Mouse (Mus musculus): ENCODE data around the gene Lrrn4cl. TPM values are rescaled to one million over a fixed set of nuclear protein-coding genes. Genes with fewer than 3 reads are reported as not detected.
"Not testable (repeated sequence)": the region's sequence is repeated elsewhere in the genome, so short reads cannot be mapped to it uniquely, and the experiment has no call there.

The Lrrn4cl gene
- total RNA-seq, 2 experiments from 2014 or later, result 0.42 to 0.68 TPM

DNA sequence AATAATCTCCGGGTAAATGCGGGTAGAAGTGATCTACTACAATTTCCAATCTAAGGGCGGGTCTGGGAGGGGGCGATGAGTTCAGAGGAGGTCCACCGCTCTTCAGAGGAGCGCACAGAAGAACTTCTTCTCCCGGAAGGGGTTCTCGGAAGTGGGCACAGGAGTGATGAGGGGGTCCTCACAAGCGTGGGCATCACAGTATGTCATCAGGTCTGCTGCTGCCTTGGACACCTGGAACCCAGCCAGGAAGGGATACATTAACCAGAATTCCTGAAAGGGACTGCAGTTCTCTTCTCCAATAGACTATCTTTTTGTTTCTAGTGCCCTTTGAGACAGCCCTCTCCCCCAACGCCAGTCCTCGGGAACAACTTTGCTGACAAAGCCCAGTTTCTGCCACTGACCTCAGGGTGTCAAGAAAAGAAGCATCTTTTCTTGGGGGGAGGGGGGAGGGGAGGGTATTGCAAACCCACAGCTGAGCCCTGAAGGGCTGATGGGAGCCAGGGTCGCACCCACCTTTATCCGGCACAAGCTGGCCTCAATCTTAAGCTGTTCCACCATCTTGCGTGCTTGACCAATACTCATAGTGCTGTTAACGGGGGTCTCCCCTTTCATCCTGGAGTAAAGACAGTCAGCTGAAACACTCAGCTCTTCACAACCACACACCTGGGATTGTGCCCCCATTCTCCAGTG lies 12.4 kb upstream of the Lrrn4cl start:
- DNase-seq (ENCODE audit: low spot score in 2 of 2), result peak in 1 of 2 experiments; percentile 50

DNA sequence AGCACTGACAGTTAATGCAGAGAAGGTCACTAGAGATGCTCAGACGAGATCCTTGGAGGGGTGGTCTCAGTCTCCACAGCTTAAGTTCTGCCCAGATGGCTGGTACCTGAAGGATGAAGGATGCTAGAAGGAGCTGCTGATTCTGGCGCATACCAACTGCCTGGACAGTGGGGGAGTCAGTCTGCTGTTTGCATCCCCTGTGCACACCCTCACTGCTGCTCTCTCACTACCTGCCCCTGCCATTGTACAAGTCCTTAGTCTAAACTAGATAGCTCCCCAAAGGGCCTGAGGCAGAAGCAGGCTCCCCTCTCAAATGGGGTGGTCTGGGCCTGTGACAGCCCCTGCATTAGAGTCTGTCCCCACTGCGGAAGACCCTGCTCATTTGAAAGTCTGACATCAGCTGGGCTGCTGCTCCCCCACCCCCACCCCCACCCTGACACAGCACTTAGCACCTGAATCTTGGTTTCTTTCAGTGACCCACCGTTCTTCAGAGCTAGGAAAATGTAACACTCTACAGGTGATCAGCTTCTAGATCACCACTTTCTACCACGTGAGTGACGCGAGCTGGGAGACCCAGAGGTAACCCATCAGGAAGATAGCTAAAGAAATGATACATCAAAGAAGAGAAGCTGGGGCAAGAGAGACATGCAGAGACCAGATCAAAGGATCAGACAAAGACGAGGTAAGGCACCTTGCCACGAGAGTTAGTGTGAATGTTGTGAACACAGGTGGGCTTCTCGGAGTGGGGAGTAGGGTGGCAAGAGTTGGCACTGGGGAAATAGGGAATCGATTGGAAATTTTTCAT lies 11.3 kb upstream of the Lrrn4cl start, which contains the start of gene Gng3:
Gene Gng3, minus strand, starts transcription at position 92 of the 805 bp plus-strand sequence.
- peak; percentile 80 to 81 for DNase-seq (ENCODE audit: low spot score in 2 of 2)

- peak; percentile 66 to 78 for DNase-seq (ENCODE audit: low spot score in 2 of 2)
Observed at GRCm38 (mm10) chr19:8839908-8840791, 10.4 kb upstream of the Lrrn4cl start.

DNA sequence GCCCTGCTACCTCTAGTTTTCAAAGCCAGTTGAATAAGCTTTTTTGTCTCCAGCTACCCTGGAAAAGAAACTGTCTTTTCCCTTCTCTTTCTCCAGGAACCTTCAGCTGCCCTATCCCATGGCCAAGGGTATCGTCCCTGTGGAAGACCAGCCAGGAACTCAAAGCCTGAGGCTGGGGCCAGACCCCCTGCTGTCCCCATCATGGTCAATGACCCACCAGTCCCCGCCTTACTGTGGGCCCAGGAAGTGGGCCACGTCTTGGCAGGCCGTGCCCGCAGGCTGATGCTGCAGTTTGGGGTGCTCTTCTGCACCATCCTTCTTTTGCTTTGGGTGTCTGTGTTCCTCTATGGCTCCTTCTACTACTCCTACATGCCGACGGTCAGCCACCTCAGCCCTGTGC lies 9.6 kb upstream of the Lrrn4cl start:
- DNase-seq (ENCODE audit: low spot score in 2 of 2), result no peak

DNA sequence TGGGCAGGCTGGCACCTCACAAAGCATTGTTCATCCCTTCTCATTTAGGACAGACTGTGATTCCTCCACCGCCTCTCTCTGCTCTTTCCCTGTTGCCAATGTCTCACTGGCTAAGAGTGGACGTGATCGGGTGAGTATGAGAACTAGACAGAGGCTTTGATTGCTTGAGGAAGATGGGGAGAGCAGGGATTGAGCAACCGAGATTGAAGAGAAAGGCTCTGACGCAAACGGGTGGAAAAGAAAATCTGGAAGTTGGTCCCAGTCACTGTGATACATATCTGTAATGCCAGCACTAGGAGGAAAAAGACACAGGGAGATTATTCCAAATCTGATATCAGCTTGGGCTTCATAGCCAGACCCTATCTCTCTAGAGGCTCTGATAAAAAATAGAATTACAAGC lies 7.6 kb upstream of the Lrrn4cl start:
- DNase-seq (ENCODE audit: low spot score in 2 of 2), result no peak

DNA sequence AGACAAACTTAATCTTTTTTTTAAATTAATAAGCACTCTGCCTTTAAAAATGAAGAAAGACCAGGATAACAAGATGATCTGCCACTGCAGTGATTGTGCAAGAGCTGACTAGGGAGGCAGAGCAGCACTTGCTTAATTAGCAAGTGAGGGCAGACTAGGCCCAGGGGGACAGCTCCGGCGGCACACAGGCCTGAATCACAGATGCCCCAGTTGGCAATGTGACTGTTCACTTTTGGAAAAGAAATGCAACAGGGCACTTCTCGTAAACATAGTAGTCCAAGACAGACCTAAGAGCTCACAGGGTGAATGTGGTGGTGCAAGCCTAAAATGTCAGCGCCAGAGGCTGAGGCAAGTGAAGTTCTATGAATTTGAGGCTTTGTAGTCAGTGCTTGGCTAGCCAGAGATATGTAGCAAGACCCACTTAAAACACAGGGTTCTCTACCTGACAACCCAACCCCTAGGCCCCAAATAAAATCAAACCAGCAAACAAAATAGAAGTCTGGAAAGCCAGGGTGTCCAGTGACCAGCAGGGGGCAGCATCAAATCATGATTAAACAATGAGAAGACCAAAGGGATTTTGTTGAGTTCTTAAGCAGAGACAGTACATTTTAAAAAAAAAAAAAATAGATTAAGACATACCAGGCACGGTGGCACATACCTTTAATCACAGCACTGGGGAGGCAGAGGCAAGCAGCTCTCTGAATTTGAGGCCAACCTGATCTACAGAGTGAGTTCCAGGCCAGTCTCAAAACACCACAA lies 6.0 kb upstream of the Lrrn4cl start:
- DNase-seq (ENCODE audit: low spot score in 2 of 2), result peak in 1 of 2 experiments; percentile 84

DNA sequence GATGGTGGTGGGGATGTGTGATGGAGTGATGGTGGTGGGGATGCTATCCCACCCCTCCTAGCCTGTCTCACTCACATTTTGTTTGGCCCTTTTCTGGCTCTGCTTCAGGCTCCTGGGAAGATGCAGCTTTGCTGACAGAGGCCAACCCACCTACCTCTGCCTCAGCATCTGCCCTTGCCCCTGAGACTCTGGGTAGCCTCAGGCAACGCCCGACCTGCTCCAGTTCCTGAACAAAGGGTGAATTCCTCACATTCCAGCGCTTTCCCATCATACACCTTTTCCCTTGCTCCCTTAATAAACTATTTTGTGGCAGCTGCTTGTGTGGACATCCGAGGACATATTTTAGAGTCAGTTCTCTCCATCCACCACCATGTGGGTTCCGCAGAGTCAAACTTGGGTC lies 2.2 kb upstream of the Lrrn4cl start:
- DNase-seq (ENCODE audit: low spot score in 2 of 2), result no peak

DNA sequence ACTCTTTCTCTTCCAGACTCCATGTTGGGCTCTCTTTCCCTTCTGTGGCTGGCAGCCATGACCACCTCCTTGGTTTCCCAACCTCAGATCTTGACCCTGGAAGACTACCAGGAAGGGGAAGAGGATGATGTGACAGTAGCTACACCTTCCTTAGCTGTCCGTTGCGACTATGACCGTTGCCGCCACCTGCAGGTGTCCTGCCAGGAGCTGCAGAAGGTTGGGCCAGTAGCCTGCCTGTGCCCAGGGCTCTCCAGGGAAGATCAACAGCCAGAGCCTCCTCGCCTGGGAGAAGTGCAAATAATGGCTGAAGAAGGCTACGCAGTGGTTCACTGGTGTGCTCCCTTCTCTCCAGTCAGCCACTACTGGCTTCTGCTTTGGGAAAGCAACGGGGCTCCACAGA lies 1.1 kb downstream of the Lrrn4cl start:
- DNase-seq (ENCODE audit: low spot score in 2 of 2), result no peak

- DNase-seq (ENCODE audit: low spot score in 2 of 2), result no peak
Observed at GRCm38 (mm10) chr19:8852236-8852928, 1.8 kb downstream of the Lrrn4cl start.

DNA sequence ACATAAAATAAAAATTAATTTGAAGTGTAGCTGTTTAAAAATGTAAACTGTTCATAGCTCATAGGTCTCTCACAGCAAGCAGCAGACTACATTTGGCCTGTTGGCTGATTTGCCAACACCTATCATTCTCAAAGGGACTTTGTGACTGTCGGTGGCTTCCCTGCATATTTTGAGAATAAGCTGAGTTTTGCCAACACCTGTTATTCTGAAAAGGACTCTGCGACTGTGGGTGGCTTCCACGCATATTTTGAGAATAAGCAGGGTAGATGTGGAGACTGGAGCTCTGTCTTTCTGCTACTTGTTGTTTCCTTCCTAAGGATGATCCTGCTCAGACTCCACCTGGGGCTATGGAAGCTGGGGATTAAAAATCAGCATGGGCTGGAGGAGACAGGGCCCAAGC lies 2.5 kb downstream of the Lrrn4cl start:
- DNase-seq (ENCODE audit: low spot score in 2 of 2), result no peak

GRCm38 (mm10) chr19:8857689-8858088 lies 7.1 kb downstream of the Lrrn4cl start:
- DNase-seq (ENCODE audit: low spot score in 2 of 2), result peak in 1 of 2 experiments; percentile 54

DNA sequence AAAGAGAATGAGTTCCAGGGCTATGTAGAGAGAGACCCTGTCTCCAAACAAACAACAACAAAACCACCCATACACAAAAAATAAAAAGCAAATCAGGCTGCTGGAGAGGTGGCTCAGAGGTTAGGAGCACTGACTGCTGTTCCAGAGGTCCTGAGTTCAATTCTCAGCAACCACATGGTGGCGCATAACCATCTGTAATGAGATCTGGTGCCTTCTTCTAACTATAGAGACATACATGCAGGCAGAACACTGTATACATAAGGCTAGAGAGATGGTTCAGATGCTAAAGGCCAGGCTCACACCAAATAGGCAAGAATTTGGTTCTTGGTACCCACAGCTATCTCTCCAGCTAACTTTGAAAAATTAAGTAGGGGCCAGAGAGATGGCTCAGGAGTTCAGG lies 8.4 kb downstream of the Lrrn4cl start:
- DNase-seq (ENCODE audit: low spot score in 2 of 2), result peak in 1 of 2 experiments; percentile 33

GRCm38 (mm10) chr19:8864265-8864664 lies 13.7 kb downstream of the Lrrn4cl start:
- no peak for DNase-seq (ENCODE audit: low spot score in 2 of 2)

DNA sequence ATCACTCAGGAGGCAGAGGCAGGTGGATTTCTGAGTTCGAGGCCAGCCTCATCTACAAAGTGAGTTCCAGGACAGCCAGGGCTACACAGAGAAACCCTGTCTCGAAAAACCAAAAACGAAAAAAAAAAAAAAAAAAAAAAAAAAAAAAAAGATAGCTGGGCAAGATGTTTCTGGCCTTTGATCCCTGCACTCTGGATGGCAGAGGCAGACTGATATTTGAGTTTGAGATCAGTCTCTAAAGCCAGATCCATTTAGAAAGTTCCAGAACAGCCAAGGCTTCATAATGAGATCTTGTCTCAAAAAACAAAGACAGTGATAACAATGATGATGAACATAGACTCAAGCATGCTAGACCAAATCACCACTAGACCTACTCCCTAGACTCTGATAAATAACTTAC lies 19.8 kb downstream of the Lrrn4cl start:
- not testable (repeated sequence) for DNase-seq (ENCODE audit: low spot score in 2 of 2)

GRCm38 (mm10) chr19:8870838-8871237 lies 20.3 kb downstream of the Lrrn4cl start:
- DNase-seq (ENCODE audit: low spot score in 2 of 2), result no peak

DNA sequence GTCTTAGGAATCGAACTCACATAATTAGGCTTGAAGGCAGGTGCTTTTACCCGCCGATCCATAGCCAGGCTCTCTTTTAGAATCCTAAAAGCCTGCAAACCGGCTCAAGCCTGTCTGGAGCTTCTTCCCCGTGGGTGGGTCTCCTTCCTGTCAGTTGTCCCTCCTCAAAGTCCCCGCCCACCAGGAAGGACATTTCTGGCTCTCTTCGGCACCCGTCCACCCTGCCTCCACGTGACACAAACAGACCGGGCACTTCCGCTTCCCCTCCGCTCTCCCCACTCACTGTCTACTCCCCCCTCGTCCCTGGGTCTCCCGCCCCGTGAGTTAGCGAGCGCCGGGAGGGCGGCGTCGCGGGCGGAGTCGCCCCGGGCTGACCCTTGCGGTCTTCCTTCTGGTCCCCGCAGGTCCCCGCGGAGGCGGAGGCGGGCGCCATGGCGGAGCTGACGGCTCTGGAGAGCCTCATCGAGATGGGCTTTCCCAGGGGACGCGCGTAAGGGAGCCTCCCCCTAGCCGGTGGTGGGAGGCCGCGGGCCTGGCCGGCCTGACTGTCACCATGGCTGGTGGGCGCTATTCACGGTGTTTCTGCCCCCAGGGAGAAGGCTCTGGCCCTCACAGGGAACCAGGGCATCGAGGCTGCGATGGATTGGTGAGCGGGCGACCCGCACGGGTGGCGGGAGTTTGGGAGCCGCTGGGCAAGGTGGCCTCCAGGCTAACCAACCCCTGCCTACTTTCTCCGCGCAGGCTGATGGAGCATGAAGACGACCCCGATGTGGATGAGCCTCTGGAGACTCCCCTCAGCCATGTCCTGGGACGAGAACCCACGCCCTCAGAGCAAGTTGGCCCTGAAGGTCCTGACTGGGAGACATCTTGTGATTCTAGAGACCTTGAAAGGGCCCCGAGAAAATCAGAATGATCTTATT lies 21.0 kb downstream of the Lrrn4cl start, which contains the start of gene Ubxn1:
Gene Ubxn1, plus strand, starts transcription at position 230 of the 920 bp plus-strand sequence.
- DNase-seq (ENCODE audit: low spot score in 2 of 2), result peak; percentile 99

GRCm38 (mm10) chr19:8872266-8872840 lies 21.8 kb downstream of the Lrrn4cl start:
- no peak for DNase-seq (ENCODE audit: low spot score in 2 of 2)

DNA sequence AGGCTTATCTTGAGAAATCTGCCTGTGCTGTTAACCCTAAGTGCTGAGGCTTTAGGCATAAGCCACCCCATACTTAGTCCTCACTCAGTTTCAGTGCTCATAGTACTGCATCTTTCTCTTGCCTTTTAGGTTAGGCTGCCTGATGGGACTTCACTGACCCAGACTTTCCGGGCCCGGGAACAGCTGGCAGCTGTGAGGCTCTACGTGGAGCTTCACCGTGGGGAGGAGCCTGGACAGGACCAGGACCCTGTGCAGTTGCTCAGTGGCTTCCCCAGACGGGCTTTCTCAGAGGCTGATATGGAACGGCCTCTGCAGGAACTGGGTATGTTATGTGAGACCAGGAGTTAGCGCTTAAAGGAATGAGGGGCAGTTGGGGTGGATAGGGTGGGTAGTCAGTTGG lies 24.5 kb downstream of the Lrrn4cl start:
- no peak for DNase-seq (ENCODE audit: low spot score in 2 of 2)

Measured in layer of hippocampus, adult 18-20 months (tissue).